Mouse (Mus musculus): ENCODE measurements at regions not wholly inside any gene's neighbourhood (a gene's known extent, or its start where the extent isn't known, plus 50 kb on each side); places are given as distances from the start of the nearest gene placed in this dataset.

DNA sequence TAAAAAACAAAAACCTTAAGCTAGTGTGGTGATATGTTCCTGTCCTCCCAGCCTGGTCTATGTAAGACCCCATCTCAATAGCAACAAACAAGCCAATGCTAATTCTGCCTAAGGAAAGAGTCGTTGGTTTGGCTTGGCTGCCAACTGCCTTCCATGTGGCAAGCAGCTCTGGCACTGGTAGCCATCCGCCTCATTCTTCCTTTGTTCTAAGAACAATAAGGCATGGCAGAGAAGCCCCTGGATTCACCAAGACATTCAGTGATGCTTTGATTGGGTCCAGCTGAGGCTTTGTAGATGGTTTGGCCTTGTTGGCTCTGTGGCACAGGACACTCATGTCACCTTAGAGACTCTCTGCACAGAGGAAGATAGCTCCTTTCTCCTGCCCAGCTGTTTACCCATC, 139.9 kb upstream of the Irx5 start:
- DNase-seq (ENCODE audit: low spot score) (no peak), ATAC-seq (ENCODE audit: extremely low read depth, insufficient number of reproducible peaks, low FRiP score, poor library complexity, severe bottlenecking) (no peak)
- TF ChIP-seq POLR2AphosphoS5 (IDR thresholded peaks at IDR 0.05; ENCODE audit: insufficient replicate concordance, low read depth, low read length) = no peak
- TF ChIP-seq TAL1 (conservative IDR thresholded peaks at IDR 0.05; ENCODE audit: low read depth, low read length) = no peak
- no peak for TF ChIP-seq CTCF (IDR thresholded peaks at IDR 0.05; ENCODE audit: low read depth, low read length)
- TF ChIP-seq GATA2 (IDR thresholded peaks at IDR 0.05; ENCODE audit: borderline replicate concordance, low read depth, low read length) = no peak
- Histone ChIP-seq H3K27me3 (ENCODE audit: insufficient read depth, low read length) (no peaks in the 10 kb centered on the region), H3K9me3 (replicated peaks) (peaks cover 30% of the 10 kb centered on the region), H3K36me3 (replicated peaks) (no peaks in the 10 kb centered on the region), H3K4me1 (ENCODE audit: insufficient read depth, low read depth, low read length) (no peaks in the 10 kb centered on the region), H3K4me3 (ENCODE audit: low read depth, low read length) (no peak overlapping the region)

DNA sequence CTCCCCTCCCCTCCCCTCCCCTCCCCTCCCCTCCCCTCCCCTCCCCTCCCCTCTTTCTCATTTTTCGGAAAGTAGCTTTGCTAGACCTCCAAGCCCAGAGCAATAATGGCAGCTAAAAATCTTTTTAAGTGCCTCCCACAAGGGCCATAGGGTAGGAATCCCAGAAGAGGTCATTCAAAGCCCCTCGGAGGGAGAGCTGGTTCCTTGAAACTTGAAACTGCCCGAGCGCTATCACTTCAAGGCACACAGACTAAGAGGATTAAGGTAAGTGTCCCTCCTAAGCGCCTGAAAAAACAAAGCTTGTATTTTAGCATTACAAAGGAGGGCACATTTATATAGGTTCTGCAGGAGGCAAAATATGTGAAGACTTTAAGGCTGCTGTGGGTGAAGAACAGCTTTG, 141.2 kb upstream of the Irx5 start:
- no peaks in the 10 kb centered on the region for H3K4me1 ChIP-seq (ENCODE audit: insufficient read depth, low read depth, low read length)
- H3K36me3 ChIP-seq (replicated peaks) = no peaks in the 10 kb centered on the region
- peaks cover 30% of the 10 kb centered on the region for H3K9me3 ChIP-seq (replicated peaks)
- DNase-seq (ENCODE audit: low spot score) (no peak), ATAC-seq (ENCODE audit: extremely low read depth, insufficient number of reproducible peaks, low FRiP score, poor library complexity, severe bottlenecking) (no peak)
- H3K4me3 ChIP-seq (ENCODE audit: low read depth, low read length) = no peak overlapping the region
- TF ChIP-seq GATA2 (IDR thresholded peaks at IDR 0.05; ENCODE audit: borderline replicate concordance, low read depth, low read length) (no peak), CTCF (IDR thresholded peaks at IDR 0.05; ENCODE audit: low read depth, low read length) (no peak), TAL1 (conservative IDR thresholded peaks at IDR 0.05; ENCODE audit: low read depth, low read length) (no peak), GATA1 (IDR thresholded peaks at IDR 0.05; ENCODE audit: borderline replicate concordance, low read length) (no peak), POLR2AphosphoS5 (IDR thresholded peaks at IDR 0.05; ENCODE audit: insufficient replicate concordance, low read depth, low read length) (no peak)
- H3K27me3 ChIP-seq (ENCODE audit: insufficient read depth, low read length) = no peaks in the 10 kb centered on the region

- no peak for TF ChIP-seq GATA2 (IDR thresholded peaks at IDR 0.05; ENCODE audit: borderline replicate concordance, low read depth, low read length)
- TF ChIP-seq CTCF (IDR thresholded peaks at IDR 0.05; ENCODE audit: low read depth, low read length) = no peak
- no peak for TF ChIP-seq POLR2AphosphoS5 (IDR thresholded peaks at IDR 0.05; ENCODE audit: insufficient replicate concordance, low read depth, low read length)
- no peak for TF ChIP-seq GATA1 (IDR thresholded peaks at IDR 0.05; ENCODE audit: borderline replicate concordance, low read length)
- ATAC-seq (ENCODE audit: extremely low read depth, insufficient number of reproducible peaks, low FRiP score, poor library complexity, severe bottlenecking) = no peak
- no peak overlapping the region for H3K4me3 ChIP-seq (ENCODE audit: low read depth, low read length)
- no peak for DNase-seq (ENCODE audit: low spot score)
- no peaks in the 10 kb centered on the region for H3K4me1 ChIP-seq (ENCODE audit: insufficient read depth, low read depth, low read length)
- peaks cover 45% of the 10 kb centered on the region for H3K9me3 ChIP-seq (replicated peaks)
- no peaks in the 10 kb centered on the region for H3K27me3 ChIP-seq (ENCODE audit: insufficient read depth, low read length)
- H3K36me3 ChIP-seq (replicated peaks) = no peaks in the 10 kb centered on the region
Observed at GRCm38 (mm10) chr8:92212786-92213535, 144.5 kb upstream of the Irx5 start.

DNA sequence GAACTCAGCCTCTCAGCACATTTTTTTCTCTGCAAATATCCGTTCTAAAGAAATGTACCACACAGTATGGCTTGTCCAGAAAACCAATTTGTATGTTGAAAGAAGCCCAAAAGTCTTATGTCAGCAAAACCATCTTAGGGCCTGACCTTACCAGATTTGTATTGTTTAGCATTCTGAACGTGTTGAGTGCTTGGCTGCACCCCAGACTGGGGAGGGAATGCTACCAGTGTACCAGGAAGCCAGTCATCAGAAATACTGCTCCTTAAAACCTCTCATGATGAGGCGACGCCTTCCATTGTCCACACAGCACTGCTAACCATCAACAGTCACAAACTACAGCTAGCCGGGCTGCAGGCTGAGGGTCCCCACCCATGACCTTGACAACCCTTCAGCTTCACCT, 148.3 kb upstream of the Irx5 start:
- Histone ChIP-seq H3K9me3 (replicated peaks) (peaks cover 49% of the 10 kb centered on the region), H3K4me1 (ENCODE audit: insufficient read depth, low read depth, low read length) (no peaks in the 10 kb centered on the region), H3K36me3 (replicated peaks) (no peaks in the 10 kb centered on the region), H3K4me3 (ENCODE audit: low read depth, low read length) (no peak overlapping the region), H3K27me3 (ENCODE audit: insufficient read depth, low read length) (no peaks in the 10 kb centered on the region)
- TF ChIP-seq GATA2 (IDR thresholded peaks at IDR 0.05; ENCODE audit: borderline replicate concordance, low read depth, low read length) (no peak), TAL1 (conservative IDR thresholded peaks at IDR 0.05; ENCODE audit: low read depth, low read length) (no peak), CTCF (IDR thresholded peaks at IDR 0.05; ENCODE audit: low read depth, low read length) (no peak)
- ATAC-seq (ENCODE audit: extremely low read depth, insufficient number of reproducible peaks, low FRiP score, poor library complexity, severe bottlenecking) (no peak), DNase-seq (ENCODE audit: low spot score) (no peak)

DNA sequence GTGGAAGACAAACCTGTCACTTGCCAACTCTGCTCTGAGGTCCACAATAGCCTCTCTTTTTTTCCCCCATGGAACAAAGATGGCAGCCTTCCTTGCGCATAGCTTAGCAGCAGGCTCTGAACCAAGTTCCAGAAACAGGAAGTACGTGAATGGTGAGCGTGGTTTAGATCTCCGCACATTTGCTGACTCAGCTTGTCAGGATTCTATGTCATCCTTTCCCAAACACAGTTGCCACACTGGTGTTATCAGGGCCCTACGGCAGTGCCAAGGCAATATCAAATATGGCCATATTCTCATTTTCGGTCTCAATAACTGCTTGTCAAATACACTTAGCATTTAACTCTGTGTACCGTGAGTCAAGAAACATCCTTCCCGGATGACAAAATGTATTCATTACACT, 161.8 kb upstream of the Irx5 start:
- no peak for DNase-seq (ENCODE audit: low spot score)
- Histone ChIP-seq H3K4me1 (ENCODE audit: insufficient read depth, low read depth, low read length) (no peaks in the 10 kb centered on the region), H3K9me3 (replicated peaks) (peaks cover 59% of the 10 kb centered on the region), H3K36me3 (replicated peaks) (no peaks in the 10 kb centered on the region), H3K27me3 (ENCODE audit: insufficient read depth, low read length) (no peaks in the 10 kb centered on the region), H3K4me3 (ENCODE audit: low read depth, low read length) (no peak overlapping the region)
- TF ChIP-seq TAL1 (conservative IDR thresholded peaks at IDR 0.05; ENCODE audit: low read depth, low read length) (no peak), CTCF (IDR thresholded peaks at IDR 0.05; ENCODE audit: low read depth, low read length) (no peak), GATA1 (IDR thresholded peaks at IDR 0.05; ENCODE audit: borderline replicate concordance, low read length) (no peak)
- no peak for ATAC-seq (ENCODE audit: extremely low read depth, insufficient number of reproducible peaks, low FRiP score, poor library complexity, severe bottlenecking)

DNA sequence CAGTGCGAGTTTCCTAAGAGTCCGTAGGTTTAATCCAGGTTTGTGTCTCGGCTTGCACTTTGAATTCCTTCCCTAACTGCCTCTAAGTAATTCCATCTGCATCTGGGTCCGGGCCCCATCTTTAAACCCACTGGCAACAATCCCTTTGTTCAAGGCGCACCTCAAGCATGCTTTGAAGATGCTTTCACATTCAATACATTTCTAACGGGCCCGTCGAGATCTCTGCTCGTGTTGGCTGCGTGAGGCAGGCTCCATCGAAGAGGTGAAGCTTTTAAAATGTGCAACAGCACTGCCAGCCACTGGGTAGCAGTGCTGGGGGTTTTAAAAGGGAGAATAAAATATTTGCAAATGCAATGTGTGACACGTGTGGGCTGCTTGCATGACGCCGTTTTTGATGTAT, 163.4 kb upstream of the Irx5 start:
- H3K36me3 ChIP-seq (replicated peaks) = no peaks in the 10 kb centered on the region
- no peak for ATAC-seq (ENCODE audit: extremely low read depth, insufficient number of reproducible peaks, low FRiP score, poor library complexity, severe bottlenecking)
- TF ChIP-seq GATA2 (IDR thresholded peaks at IDR 0.05; ENCODE audit: borderline replicate concordance, low read depth, low read length) (no peak), CTCF (IDR thresholded peaks at IDR 0.05; ENCODE audit: low read depth, low read length) (no peak), POLR2AphosphoS5 (IDR thresholded peaks at IDR 0.05; ENCODE audit: insufficient replicate concordance, low read depth, low read length) (no peak), GATA1 (IDR thresholded peaks at IDR 0.05; ENCODE audit: borderline replicate concordance, low read length) (no peak), TAL1 (conservative IDR thresholded peaks at IDR 0.05; ENCODE audit: low read depth, low read length) (no peak)
- no peak overlapping the region for H3K4me3 ChIP-seq (ENCODE audit: low read depth, low read length)
- H3K4me1 ChIP-seq (ENCODE audit: insufficient read depth, low read depth, low read length) = no peaks in the 10 kb centered on the region
- DNase-seq (ENCODE audit: low spot score) = no peak
- H3K9me3 ChIP-seq (replicated peaks) = peaks cover 69% of the 10 kb centered on the region
- no peaks in the 10 kb centered on the region for H3K27me3 ChIP-seq (ENCODE audit: insufficient read depth, low read length)
